Mouse (Mus musculus) ES-E14 (cell line): ENCODE data around the gene Olfr767. TPM values are rescaled to one million over a fixed set of nuclear protein-coding genes. Genes with fewer than 3 reads are reported as not detected.
A peak's percentile ranks its signal among the peaks of the same experiment; 100 is the strongest.
"Not testable (repeated sequence)": the region's sequence is repeated elsewhere in the genome, so short reads cannot be mapped to it uniquely, and the experiment has no call there.

ENCODE experiments used
- DNase-seq: peaks from one replicate; pipeline ENCODE4 v3.0.0-alpha.2; 2013; ENCODE audit warnings: low read depth, low spot score
- H3K27ac ChIP-seq: 2 replicates; pipeline ENCODE4 v1.5.1; 2012; ENCODE audit warnings: low read depth, mild to moderate bottlenecking, low read length, moderate library complexity, mixed read lengths; ENCODE audit not compliant: poor library complexity, insufficient read depth, severe bottlenecking
- H3K36me3 ChIP-seq: 2 replicates; pipeline ENCODE4 v1.6.1; 2012; ENCODE audit warnings: mild to moderate bottlenecking, low read length, moderate library complexity, mixed read lengths; ENCODE audit not compliant: control insufficient read depth, poor library complexity, insufficient read depth, severe bottlenecking
- H3K4me1 ChIP-seq, 2 experiments: fragments of 150-350 bp in 1 of 2; sonication (generic) in 1 of 2; 2 replicates each; pipeline ENCODE4 v1.6.1; 2012; ENCODE audit warnings: low read length in 2 of 2, mild to moderate bottlenecking in 1 of 2, mixed read lengths in 1 of 2; ENCODE audit not compliant: control insufficient read depth in 2 of 2, insufficient read depth in 2 of 2, poor library complexity in 1 of 2
- H3K4me3 ChIP-seq, 2 experiments: fragments of 150-350 bp in 1 of 2; sonication (generic) in 1 of 2; 2 replicates each; pipeline ENCODE4 v1.5.1; 2012; ENCODE audit warnings: low read length in 2 of 2, low read depth in 1 of 2, mild to moderate bottlenecking in 1 of 2, mixed read lengths in 1 of 2; ENCODE audit not compliant: insufficient read depth in 1 of 2, poor library complexity in 1 of 2, severe bottlenecking in 1 of 2
- H3K9ac ChIP-seq: 2 replicates; pipeline ENCODE4 v1.6.1; 2012; ENCODE audit warnings: low read depth, mild to moderate bottlenecking, low read length, mixed read lengths; ENCODE audit not compliant: poor library complexity, insufficient read depth, severe bottlenecking
- H3K9me3 ChIP-seq: fragments of 150-350 bp; sonication (generic); 2 replicates; pipeline ENCODE4 v1.6.1; 2012; ENCODE audit warnings: low read depth, mild to moderate bottlenecking, low read length; ENCODE audit not compliant: control insufficient read depth, insufficient read depth
- CHD2 ChIP-seq: IDR thresholded peaks from 2 replicates; pipeline ENCODE4 v1.6.1; 2014; ENCODE audit warnings: mild to moderate bottlenecking, low read depth, low read length, inconsistent platforms
- HCFC1 ChIP-seq: IDR thresholded peaks from 2 replicates; pipeline ENCODE4 v1.6.1; 2012; ENCODE audit warnings: low read length, inconsistent platforms, borderline replicate concordance; ENCODE audit not compliant: insufficient read depth
- MAFK ChIP-seq: IDR thresholded peaks from 2 replicates; pipeline ENCODE4 v1.6.1; 2014; ENCODE audit warnings: mild to moderate bottlenecking, low read depth, low read length, inconsistent platforms; ENCODE audit not compliant: insufficient read depth
- ZC3H11A ChIP-seq: IDR thresholded peaks from 2 replicates; pipeline ENCODE4 v1.6.1; 2012; ENCODE audit warnings: low read depth, mild to moderate bottlenecking, inconsistent platforms, low read length, borderline replicate concordance
- ZNF384 ChIP-seq: IDR thresholded peaks from 2 replicates; pipeline ENCODE4 v1.6.1; 2012; ENCODE audit warnings: low read depth, low read length, inconsistent platforms
- in situ Hi-C, 2 experiments: fragments of 600-800 bp; cut with MboI; formaldehyde crosslinking; loops; one replicate each; pipeline ENCODE4 v1.15.1; 2025; ENCODE audit warnings: low sequenced_read_pairs in 2 of 2, inconsistent platforms in 1 of 2; ENCODE audit not compliant: unreplicated experiment in 2 of 2
- total RNA-seq: library from RNA; depleted of rRNA; stranded (reverse); fragments of 300-350 nt; gene quantifications from 2 replicates; pipeline ENCODE4 v1.2.3, GENCODE M21; 2012; rRNA removed

Gene Olfr767
- total RNA-seq, 1 experiment = not detected

- Histone ChIP-seq H3K36me3 (no peaks in the 10 kb centered on the region), H3K27ac (no peak within 1 kb of the TSS), H3K4me1 (no peaks in the 10 kb centered on the region), H3K4me3 (no peak within 1 kb of the TSS), H3K9me3 (no peaks in the 10 kb centered on the region), H3K9ac (no peak within 1 kb of the TSS)
- in situ Hi-C loops = no loop called here
- TF ChIP-seq MAFK (no peak), CHD2 (no peak), ZC3H11A (no peak), HCFC1 (no peak), ZNF384 (no peak)
- DNase-seq = no peak
Observed at GRCm38 (mm10) chr10:129068877-129069276, 13.8 kb downstream of the Olfr767 start, which contains the start of gene Olfr766-ps1. Gene Olfr766-ps1, minus strand, starts transcription at chr10:129068977.

- DNase-seq, H3K4me1 ChIP-seq, H3K36me3 ChIP-seq, H3K9me3 ChIP-seq, H3K27ac ChIP-seq, in situ Hi-C loops, H3K4me3 ChIP-seq, H3K9ac ChIP-seq: not testable (repeated sequence)
Observed at GRCm38 (mm10) chr10:129049898-129050297, 32.8 kb downstream of the Olfr767 start, which contains the start of gene Olfr765. Gene Olfr765, minus strand, starts transcription at chr10:129049998.

GRCm38 (mm10) chr10:129039796-129040195, 42.9 kb downstream of the Olfr767 start, which contains the start of gene Olfr764-ps1:
Gene Olfr764-ps1, minus strand, starts transcription at chr10:129039896.
- Histone ChIP-seq H3K27ac (no peak within 1 kb of the TSS), H3K9ac (no peak within 1 kb of the TSS), H3K4me3 (no peak within 1 kb of the TSS), H3K36me3 (no peaks in the 10 kb centered on the region), H3K9me3 (peaks cover 2% of the 10 kb centered on the region; the same call in 1 of the 2 replicates), H3K4me1 (no peaks in the 10 kb centered on the region)
- in situ Hi-C loops = no loop called here
- TF ChIP-seq CHD2 (no peak), MAFK (no peak), ZC3H11A (no peak), HCFC1 (no peak), ZNF384 (no peak)
- DNase-seq = no peak

DNA sequence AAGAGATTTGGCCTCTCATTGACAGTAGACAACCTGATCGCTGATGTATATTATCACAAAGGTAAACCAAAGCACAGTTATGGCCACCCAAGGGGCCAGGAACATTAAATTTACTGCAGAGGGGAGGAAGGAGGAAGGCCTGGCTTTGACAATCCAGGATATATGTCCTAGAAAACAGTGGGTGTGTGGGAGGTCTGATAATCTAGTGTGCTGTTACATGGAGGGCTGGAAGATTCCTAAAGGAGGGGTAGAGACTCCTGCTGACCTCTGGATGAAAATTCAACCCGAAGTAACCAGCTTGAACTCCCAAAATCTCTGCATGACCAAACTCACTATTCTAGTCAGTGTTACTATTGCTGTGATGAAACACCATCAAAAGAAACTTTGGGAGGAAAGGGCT, 54.4 kb downstream of the Olfr767 start:
- no peak overlapping the region for H3K4me3 ChIP-seq
- no peaks in the 10 kb centered on the region for H3K36me3 ChIP-seq
- in situ Hi-C loops = no loop called here
- TF ChIP-seq CHD2 (no peak), HCFC1 (no peak), MAFK (no peak), ZC3H11A (no peak), ZNF384 (no peak)
- H3K9me3 ChIP-seq = no peaks in the 10 kb centered on the region
- no peaks in the 10 kb centered on the region for H3K4me1 ChIP-seq
- H3K27ac ChIP-seq = no peak overlapping the region
- DNase-seq = no peak
- H3K9ac ChIP-seq = no peak overlapping the region

GRCm38 (mm10) chr10:129026018-129026662, 56.6 kb downstream of the Olfr767 start:
- TF ChIP-seq ZC3H11A = peak; percentile 86; the same call in 1 of the 2 replicates
- TF ChIP-seq CHD2 = no peak
- H3K36me3 ChIP-seq = no peaks in the 10 kb centered on the region
- no peak overlapping the region for H3K27ac ChIP-seq
- in situ Hi-C loops = no loop called here
- H3K4me1 ChIP-seq = no peaks in the 10 kb centered on the region
- H3K4me3 ChIP-seq = no peak overlapping the region
- peak; percentile 40 for DNase-seq
- no peaks in the 10 kb centered on the region for H3K9me3 ChIP-seq
- H3K9ac ChIP-seq = no peak overlapping the region

Other genes starting within 250 kb of the Olfr767 start
- 3.1 and 4.6 TPM in 2 replicates for gene Gdf11, start 191.2 kb downstream of the Olfr767 start, total RNA-seq
- 158 and 226 TPM in 2 replicates for gene Cd63, start 181.9 kb downstream of the Olfr767 start, total RNA-seq
- gene Rdh5, start 160.0 kb downstream of the Olfr767 start, total RNA-seq = 3.9 and 6.8 TPM in 2 replicates
- gene Bloc1s1, start 158.9 kb downstream of the Olfr767 start, total RNA-seq = 71.2 and 90.0 TPM in 2 replicates
- 10.1 and 17.6 TPM in 2 replicates for gene Itga7, start 149.1 kb downstream of the Olfr767 start, total RNA-seq
- 0.26 and 0.58 TPM in 2 replicates for gene Mettl7b, start 121.9 kb downstream of the Olfr767 start, total RNA-seq
- gene Olfr9, start 93.5 kb downstream of the Olfr767 start, total RNA-seq = not detected in 2 replicates
- gene Olfr763, start 72.1 kb downstream of the Olfr767 start, total RNA-seq = not detected in 2 replicates
- not detected in 2 replicates for gene Olfr764-ps1, start 43.0 kb downstream of the Olfr767 start, total RNA-seq
- not detected in 2 replicates for gene Olfr765, start 32.9 kb downstream of the Olfr767 start, total RNA-seq
- not detected in 2 replicates for gene Olfr766-ps1, start 13.9 kb downstream of the Olfr767 start, total RNA-seq
- not detected in 2 replicates for gene Olfr768, start 16.5 kb upstream of the Olfr767 start, total RNA-seq
- gene Olfr769, start 35.0 kb upstream of the Olfr767 start, total RNA-seq = not detected in 2 replicates
- not detected in 2 replicates for gene Olfr770, start 56.1 kb upstream of the Olfr767 start, total RNA-seq
- gene Olfr771, start 81.8 kb upstream of the Olfr767 start, total RNA-seq = not detected in 2 replicates
- gene Olfr772, start 95.0 kb upstream of the Olfr767 start, total RNA-seq = 0.21 TPM in 1 of 2 replicates, not detected in the other
- not detected in 2 replicates for gene Olfr773, start 104.5 kb upstream of the Olfr767 start, total RNA-seq
- not detected in 2 replicates for gene Olfr774, start 153.3 kb upstream of the Olfr767 start, total RNA-seq
- not detected in 2 replicates for gene Olfr775, start 165.5 kb upstream of the Olfr767 start, total RNA-seq
- not detected in 2 replicates for gene Olfr776, start 176.2 kb upstream of the Olfr767 start, total RNA-seq
- gene Olfr777, start 188.6 kb upstream of the Olfr767 start, total RNA-seq = not detected in 2 replicates
- not detected in 2 replicates for gene Olfr780, start 235.2 kb upstream of the Olfr767 start, total RNA-seq
- not detected in 2 replicates for gene Olfr781, start 245.9 kb upstream of the Olfr767 start, total RNA-seq